Mouse (Mus musculus) G1E (cell line): ENCODE results near the gene Creb5. TPM values are rescaled to one million over a fixed set of nuclear protein-coding genes. Genes with fewer than 3 reads are reported as not detected.

Experiments
- ATAC-seq: 2 replicates; pipeline ENCODE4 v1.8.0; 2016; ENCODE audit warnings: mild to moderate bottlenecking; ENCODE audit not compliant: insufficient number of reproducible peaks, poor library complexity, low FRiP score, severe bottlenecking; ENCODE audit errors: extremely low read depth
- DNase-seq: peaks from one replicate; pipeline ENCODE4 v3.0.0; 2012; ENCODE audit warnings: low spot score
- H3K27me3 ChIP-seq: 2 replicates; pipeline ENCODE4 v1.6.1; 2012; ENCODE audit warnings: mild to moderate bottlenecking, low read length, inconsistent platforms; ENCODE audit not compliant: insufficient read depth
- H3K36me3 ChIP-seq: replicated peaks from 2 replicates; pipeline ENCODE3; 2012; ENCODE audit warnings: mild to moderate bottlenecking, inconsistent platforms
- H3K4me1 ChIP-seq: 2 replicates; pipeline ENCODE4 v1.6.1; 2012; ENCODE audit warnings: low read depth, low read length, inconsistent platforms, mixed read lengths; ENCODE audit not compliant: insufficient read depth
- H3K4me3 ChIP-seq: 2 replicates; pipeline ENCODE4 v1.5.1; 2012; ENCODE audit warnings: low read depth, mild to moderate bottlenecking, inconsistent platforms, low read length, moderate library complexity, mixed read lengths
- H3K9me3 ChIP-seq: replicated peaks from 2 replicates; pipeline ENCODE4 v1.6.1; 2012; ENCODE audit warnings: inconsistent platforms
- CTCF ChIP-seq: IDR thresholded peaks from 2 replicates; pipeline ENCODE4 v1.5.1; 2012; ENCODE audit warnings: low read depth, low read length, inconsistent platforms, mixed read lengths
- GATA1 ChIP-seq: IDR thresholded peaks from 2 replicates; pipeline ENCODE4 v1.6.1; 2012; ENCODE audit warnings: borderline replicate concordance, low read length, inconsistent platforms, mixed read lengths
- GATA2 ChIP-seq: IDR thresholded peaks from 2 replicates; pipeline ENCODE4 v1.6.1; 2012; ENCODE audit warnings: low read depth, low read length, inconsistent platforms, borderline replicate concordance
- POLR2AphosphoS5 ChIP-seq: IDR thresholded peaks from 2 replicates; pipeline ENCODE4 v1.6.1; 2012; ENCODE audit warnings: low read depth, low read length, inconsistent platforms; ENCODE audit not compliant: insufficient replicate concordance
- TAL1 ChIP-seq: conservative IDR thresholded peaks from 2 replicates; pipeline ENCODE4 v1.6.1; 2012; ENCODE audit warnings: low read depth, low read length, inconsistent platforms, mixed read lengths
- polyA plus RNA-seq: library from polyadenylated mRNA; stranded (reverse); fragments of >175 nt; gene quantifications from 2 replicates; pipeline ENCODE4 v1.2.3, GENCODE M21; 2012
- total RNA-seq, 2 experiments: library from RNA; stranded (forward) in 1 of 2; stranded (reverse) in 1 of 2; fragments of 200-1000 nt in 1 of 2; fragments of >200 nt in 1 of 2; fragmentation: Nextera tagmentation in 1 of 2; gene quantifications; 2 replicates each; pipeline ENCODE4 v1.2.3; 2014 to 2017

The Creb5 gene
- total and polyA plus RNA-seq, 3 experiments, result 0.44 TPM; not detected in 2

- Histone ChIP-seq H3K4me3 (no peak overlapping the region), H3K27me3 (no peaks in the 10 kb centered on the region), H3K4me1 (no peaks in the 10 kb centered on the region), H3K9me3 (peaks cover 31% of the 10 kb centered on the region), H3K36me3 (no peaks in the 10 kb centered on the region)
- TF ChIP-seq GATA1 (no peak), GATA2 (no peak), CTCF (no peak), POLR2AphosphoS5 (no peak), TAL1 (no peak)
- DNase-seq (no peak), ATAC-seq (no peak)
Observed at GRCm38 (mm10) chr6:53652691-53653090, 365.6 kb downstream of the Creb5 start.

- DNase-seq (no peak), ATAC-seq (no peak)
- TF ChIP-seq TAL1 (no peak), CTCF (no peak), POLR2AphosphoS5 (no peak), GATA2 (no peak), GATA1 (no peak)
- no peak overlapping the region for H3K4me3 ChIP-seq
- H3K27me3 ChIP-seq, result no peaks in the 10 kb centered on the region
- no peaks in the 10 kb centered on the region for H3K36me3 ChIP-seq
- H3K4me1 ChIP-seq, result no peaks in the 10 kb centered on the region
- H3K9me3 ChIP-seq, result peaks cover 31% of the 10 kb centered on the region
Observed at GRCm38 (mm10) chr6:53653706-53654360, 366.8 kb downstream of the Creb5 start.

- no peaks in the 10 kb centered on the region for H3K4me1 ChIP-seq
- peaks cover 31% of the 10 kb centered on the region for H3K9me3 ChIP-seq
- TF ChIP-seq GATA2 (no peak), TAL1 (no peak), GATA1 (no peak), POLR2AphosphoS5 (no peak), CTCF (no peak)
- ATAC-seq (no peak), DNase-seq (no peak)
- no peaks in the 10 kb centered on the region for H3K27me3 ChIP-seq
- no peaks in the 10 kb centered on the region for H3K36me3 ChIP-seq
- H3K4me3 ChIP-seq, result no peak overlapping the region
Observed at GRCm38 (mm10) chr6:53654361-53654824, 367.3 kb downstream of the Creb5 start.

GRCm38 (mm10) chr6:53656466-53656865 is 369.4 kb downstream of the Creb5 start:
- TF ChIP-seq POLR2AphosphoS5 (no peak), GATA1 (no peak), CTCF (no peak), GATA2 (no peak), TAL1 (no peak)
- H3K27me3 ChIP-seq, result no peaks in the 10 kb centered on the region
- no peaks in the 10 kb centered on the region for H3K36me3 ChIP-seq
- H3K4me1 ChIP-seq, result no peaks in the 10 kb centered on the region
- peaks cover 33% of the 10 kb centered on the region for H3K9me3 ChIP-seq
- ATAC-seq, result no peak
- no peak overlapping the region for H3K4me3 ChIP-seq
- DNase-seq, result no peak

GRCm38 (mm10) chr6:53657483-53657882 is 370.4 kb downstream of the Creb5 start:
- Histone ChIP-seq H3K4me1 (no peaks in the 10 kb centered on the region), H3K9me3 (peaks cover 39% of the 10 kb centered on the region), H3K4me3 (no peak overlapping the region), H3K27me3 (no peaks in the 10 kb centered on the region), H3K36me3 (no peaks in the 10 kb centered on the region)
- ATAC-seq, result no peak
- DNase-seq, result no peak
- TF ChIP-seq GATA1 (no peak), CTCF (no peak), POLR2AphosphoS5 (no peak), GATA2 (no peak)

- TF ChIP-seq CTCF, result no peak
- TF ChIP-seq GATA1, result no peak
- no peak for ATAC-seq
- DNase-seq, result no peak
- no peaks in the 10 kb centered on the region for H3K36me3 ChIP-seq
- no peak overlapping the region for H3K4me3 ChIP-seq
- H3K27me3 ChIP-seq, result no peaks in the 10 kb centered on the region
- H3K4me1 ChIP-seq, result no peaks in the 10 kb centered on the region
- H3K9me3 ChIP-seq, result peaks cover 29% of the 10 kb centered on the region
Observed at GRCm38 (mm10) chr6:53662858-53663833, 376.1 kb downstream of the Creb5 start.
